ENCODE assay signal across 20 mouse cellular contexts in genomic region chr14:28093913-28094312, GRCm38 (mm10).
DNase-seq lines count a peak whose midpoint lies in the region; ATAC-seq and TF ChIP-seq lines count a peak whose summit lies in the region.
"Had no signal": no experiment of that assay in that cellular context is flagged by ENCODE, and none has a peak within 500 bp of the region (broad histone marks: within the 10 kb centered on the region; RNA-seq: fewer than 3 reads in every experiment).

No protein-coding gene starts in this region.

- H3K9ac ChIP-seq in forebrain, postnatal 0 days, result no peak overlapping the region
- H3K9ac ChIP-seq in forebrain, embryonic 14.5 days (ENCODE audit: low read length), result no peak overlapping the region
- no peak overlapping the region for H3K9ac ChIP-seq in midbrain, embryonic 11.5 days (ENCODE audit: low read length)

- no peaks in the 10 kb centered on the region for H3K36me3 ChIP-seq in forebrain, postnatal 0 days (ENCODE audit: insufficient read depth)
- H3K36me3 ChIP-seq in forebrain, embryonic 14.5 days (ENCODE audit: control insufficient read depth, insufficient read depth, low read length), result no peaks in the 10 kb centered on the region
- H3K36me3 ChIP-seq in midbrain, embryonic 11.5 days (ENCODE audit: control insufficient read depth, insufficient read depth, low read length), result no peaks in the 10 kb centered on the region
- H3K36me3 ChIP-seq in midbrain, embryonic 10.5 days, result no peaks in the 10 kb centered on the region
- H3K36me3 ChIP-seq: G1E had no signal

- no peak overlapping the region for H3K27ac ChIP-seq in forebrain, postnatal 0 days (ENCODE audit: low read depth, low read length)
- no peak overlapping the region for H3K27ac ChIP-seq in forebrain, embryonic 14.5 days (ENCODE audit: low read depth, low read length)
- no peak overlapping the region for H3K27ac ChIP-seq in midbrain, embryonic 11.5 days (ENCODE audit: low read depth, low read length)
- H3K27ac ChIP-seq in midbrain, embryonic 10.5 days (replicated peaks), result no peak overlapping the region

- H3K9me3 ChIP-seq in forebrain, postnatal 0 days (ENCODE audit: low read length), result no peaks in the 10 kb centered on the region
- no peaks in the 10 kb centered on the region for H3K9me3 ChIP-seq in forebrain, embryonic 14.5 days (replicated peaks; ENCODE audit: control insufficient read depth, low read length)
- H3K9me3 ChIP-seq in midbrain, embryonic 11.5 days (ENCODE audit: control insufficient read depth, low read length), result no peaks in the 10 kb centered on the region
- H3K9me3 ChIP-seq in midbrain, embryonic 10.5 days (replicated peaks), result no peaks in the 10 kb centered on the region

- no peak overlapping the region for H3K4me2 ChIP-seq in forebrain, postnatal 0 days (ENCODE audit: low read depth)
- H3K4me2 ChIP-seq in forebrain, embryonic 14.5 days (ENCODE audit: low read length), result no peak overlapping the region
- no peak overlapping the region for H3K4me2 ChIP-seq in midbrain, embryonic 11.5 days

- peak; percentile 61; the same call in 1 of the 2 replicates for ATAC-seq in forebrain, postnatal 0 days
- ATAC-seq in forebrain, embryonic 14.5 days, result no peak
- ATAC-seq in midbrain, embryonic 11.5 days (ENCODE audit: low FRiP score), result no peak
- ATAC-seq: activated CD4-positive, CD25-positive, alpha-beta regulatory T cell, adult 4 months; CD4-positive, CD25-positive, alpha-beta regulatory T cell, adult 4 months; Patski had no signal

- no peak for TF ChIP-seq CTCF in forebrain, postnatal 0 days (IDR thresholded peaks at IDR 0.05; ENCODE audit: low read depth)
- no peak for TF ChIP-seq CTCF in brain, embryonic 14.5 days (IDR thresholded peaks at IDR 0.05; ENCODE audit: borderline replicate concordance, extremely low read depth, insufficient read depth, insufficient read length)

- H3K27me3 ChIP-seq in forebrain, postnatal 0 days (ENCODE audit: insufficient read depth, low read length), result no peaks in the 10 kb centered on the region
- no peaks in the 10 kb centered on the region for H3K27me3 ChIP-seq in forebrain, embryonic 14.5 days (replicated peaks; ENCODE audit: control insufficient read depth, insufficient read depth, low read length)
- H3K27me3 ChIP-seq in midbrain, embryonic 11.5 days (ENCODE audit: control insufficient read depth, insufficient read depth, low read length), result no peaks in the 10 kb centered on the region
- no peaks in the 10 kb centered on the region for H3K27me3 ChIP-seq in midbrain, embryonic 10.5 days (ENCODE audit: low read depth, poor library complexity, severe bottlenecking)
- H3K27me3 ChIP-seq: CH12.LX, Patski had no signal

- H3K4me1 ChIP-seq in forebrain, postnatal 0 days (ENCODE audit: insufficient read depth), result no peaks in the 10 kb centered on the region
- H3K4me1 ChIP-seq in forebrain, embryonic 14.5 days (ENCODE audit: control insufficient read depth, insufficient read depth, low read length), result no peaks in the 10 kb centered on the region
- H3K4me1 ChIP-seq in midbrain, embryonic 11.5 days (ENCODE audit: control insufficient read depth, insufficient read depth, low read length), result no peaks in the 10 kb centered on the region
- no peaks in the 10 kb centered on the region for H3K4me1 ChIP-seq in midbrain, embryonic 10.5 days

- H3K4me3 ChIP-seq in forebrain, postnatal 0 days (ENCODE audit: low read depth, low read length), result no peak overlapping the region
- H3K4me3 ChIP-seq in forebrain, embryonic 14.5 days (ENCODE audit: low read depth, low read length), result no peak overlapping the region
- no peak overlapping the region for H3K4me3 ChIP-seq in midbrain, embryonic 11.5 days (ENCODE audit: low read depth, low read length)
- no peak overlapping the region for H3K4me3 ChIP-seq in midbrain, embryonic 10.5 days

- DNase-seq in forebrain, postnatal 0 days, result no peak
- no peak for DNase-seq in forebrain, embryonic 14.5 days (ENCODE audit: low spot score)
- peak; percentile 60 for DNase-seq in midbrain, embryonic 11.5 days (ENCODE audit: low spot score, missing footprints)
- DNase-seq in midbrain, embryonic 10.5 days (ENCODE audit: low spot score), result no peak
- DNase-seq in brain, embryonic 14.5 days (ENCODE audit: low read depth), result peak; percentile 2
- DNase-seq in spleen, postnatal 14 days (ENCODE audit: low spot score in 2 of 2), result no peak
- DNase-seq: adrenal gland, adult 8-10 months; adrenal gland, postnatal 10 days; adrenal gland, postnatal 25 days; adrenal gland, postnatal 36 days; B cell, adult 2 months; cerebellum, adult 11 months; cerebellum, adult 11-12 months; cerebellum, adult 18-20 months; cerebellum, adult 2 months had no signal

- 61% methylated on average over 1 of the region's 1 CpGs for WGBS in forebrain, postnatal 0 days
- 77% methylated on average over 1 of the region's 1 CpGs for WGBS in forebrain, embryonic 14.5 days
- 94% methylated on average over 1 of the region's 1 CpGs for WGBS in midbrain, embryonic 11.5 days
- WGBS in midbrain, embryonic 10.5 days, result 93% methylated on average over 1 of the region's 1 CpGs

- TF ChIP-seq POLR2A in brain, embryonic 14.5 days (IDR thresholded peaks at IDR 0.05; ENCODE audit: borderline replicate concordance, extremely low read depth, insufficient read depth, insufficient read length, poor library complexity, severe bottlenecking), result no peak

Comparison
In these comparisons a context has a peak if more than half of its experiments do, and no peak if none do; other contexts are left out.
1. DNase-seq: peak in midbrain, embryonic 11.5 days (single experiment) and brain, embryonic 14.5 days (single experiment); none in forebrain, postnatal 0 days (single experiment), forebrain, embryonic 14.5 days (single experiment), midbrain, embryonic 10.5 days (single experiment) and spleen, postnatal 14 days (0 of 2).